Mouse (Mus musculus) hindbrain, embryonic 10.5 days (tissue): ENCODE results near the gene Ppp2r5e. TPM values are rescaled to one million over a fixed set of nuclear protein-coding genes. Genes with fewer than 3 reads are reported as not detected.

Experiments
- DNase-seq: peaks from one replicate; pipeline ENCODE4 v3.0.0-alpha.2; 2017; ENCODE audit warnings: low spot score
- H3K27ac ChIP-seq: fragments of 300-500 bp; sonication (generic); 2 replicates; pipeline ENCODE4 v1.5.1; 2016; ENCODE audit warnings: mild to moderate bottlenecking, moderate library complexity
- H3K27me3 ChIP-seq: fragments of 300-500 bp; sonication (generic); 2 replicates; pipeline ENCODE4 v1.6.1; 2016; ENCODE audit warnings: mild to moderate bottlenecking; ENCODE audit not compliant: poor library complexity, insufficient read depth, severe bottlenecking
- H3K36me3 ChIP-seq: fragments of 300-500 bp; sonication (generic); 2 replicates; pipeline ENCODE4 v1.6.1; 2016; ENCODE audit warnings: mild to moderate bottlenecking, moderate library complexity
- H3K4me1 ChIP-seq: fragments of 300-500 bp; sonication (generic); replicated peaks from 2 replicates; pipeline ENCODE4 v1.6.1; 2016; ENCODE audit warnings: mild to moderate bottlenecking
- H3K4me3 ChIP-seq: fragments of 300-500 bp; sonication (generic); 2 replicates; pipeline ENCODE4 v1.5.1; 2016; ENCODE audit warnings: mild to moderate bottlenecking, moderate library complexity
- H3K9me3 ChIP-seq: fragments of 300-500 bp; sonication (generic); 2 replicates; pipeline ENCODE4 v1.6.1; 2016; ENCODE audit warnings: mild to moderate bottlenecking, moderate library complexity
- WGBS: fragments of 180-500 bp; shearing (Covaris S2); methylation state at CpG from one replicate; pipeline ENCODE4 v1.1.7; 2016; 5-methylcytosine and 5-hydroxymethylcytosine counted together
- polyA plus RNA-seq: library from polyadenylated mRNA; unstranded; fragments of >200 nt; fragmentation: Nextera tagmentation; extraction: Ambion mirVana; gene quantifications from 2 replicates; pipeline ENCODE4 v1.2.1, GENCODE M21; 2016

Ppp2r5e gene
- 14.2 and 14.3 TPM in 2 replicates for polyA plus RNA-seq

DNA sequence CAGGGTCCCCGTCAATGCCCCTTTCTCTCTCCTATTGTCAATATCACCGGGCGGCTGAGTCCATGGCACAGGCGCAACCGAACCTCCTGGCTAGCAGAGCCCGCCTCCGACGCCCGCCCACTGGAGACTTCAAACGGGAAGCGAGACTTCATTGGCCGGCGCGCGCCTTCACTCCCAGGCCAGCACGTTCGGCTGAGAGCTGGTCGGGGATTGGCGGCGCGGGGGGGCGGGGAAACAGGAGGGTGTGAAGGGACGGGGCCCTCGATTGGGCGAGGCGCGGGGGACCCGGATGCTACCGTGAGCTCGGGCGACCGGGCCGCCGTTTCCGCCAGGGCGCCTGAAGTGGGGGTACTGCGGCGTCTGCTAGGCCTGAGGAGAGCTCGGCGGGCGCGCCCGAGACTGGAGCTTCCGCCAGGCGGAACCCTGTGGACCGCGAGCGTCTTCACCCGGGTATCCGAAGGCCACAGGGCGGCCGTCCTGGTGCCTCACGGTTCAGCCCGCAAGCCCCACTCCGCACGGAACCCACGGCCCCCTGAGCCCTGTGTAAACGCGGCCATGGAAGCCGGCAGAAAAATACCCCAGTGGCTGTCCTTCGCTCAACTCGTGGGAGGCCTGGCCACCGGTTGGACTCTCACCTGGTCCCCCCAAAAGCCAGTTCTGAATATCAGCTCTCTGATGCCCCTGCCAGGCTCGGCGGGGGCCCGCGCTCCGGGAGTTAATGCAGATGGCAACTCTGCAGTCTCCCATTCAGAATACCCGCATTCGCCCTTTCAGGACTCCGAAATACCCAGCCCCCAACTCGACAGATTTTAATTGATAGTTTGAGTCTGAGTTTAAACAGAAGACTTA lies at the start of gene Ppp2r5e:
Ppp2r5e (minus strand) TSS at position 92 of the 849 bp plus-strand sequence.
- peak within 1 kb of the TSS; percentile 97 for H3K27ac ChIP-seq
- WGBS = under 1% methylated on average over 72 of the region's 72 CpGs
- no peaks in the 10 kb centered on the region for H3K9me3 ChIP-seq
- peak within 1 kb of the TSS; percentile 94 for H3K4me3 ChIP-seq
- peaks cover 21% of the 10 kb centered on the region for H3K36me3 ChIP-seq
- H3K27me3 ChIP-seq = no peaks in the 10 kb centered on the region
- peaks cover 25% of the 10 kb centered on the region for H3K4me1 ChIP-seq
- DNase-seq = peak; percentile 100

DNA sequence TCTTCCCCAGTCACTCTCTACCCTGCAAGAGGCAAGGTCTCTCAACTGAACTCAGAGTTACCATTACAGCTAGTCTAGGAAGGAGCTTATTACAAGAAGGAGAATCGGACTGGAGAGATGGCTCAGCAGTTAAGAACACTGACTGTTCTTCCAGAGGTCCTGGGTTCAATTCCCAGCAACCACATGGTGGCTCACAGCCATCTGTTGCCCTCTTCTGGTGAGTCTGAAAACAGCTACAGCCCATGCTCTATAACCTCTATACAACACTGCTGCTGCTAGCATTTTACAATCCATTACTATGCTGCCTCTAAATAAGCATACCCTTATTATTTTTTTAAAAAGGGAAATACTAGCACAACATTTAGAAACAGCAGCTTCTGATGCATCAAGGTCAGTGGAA lies 49.7 kb upstream of the Ppp2r5e start:
- no peaks in the 10 kb centered on the region for H3K9me3 ChIP-seq
- DNase-seq = no peak
- WGBS = 77% methylated on average over 1 of the region's 1 CpGs
- 0 out of 2 replicates have a peak, but pooled peaks cover 7% of the 10 kb centered on the region for H3K36me3 ChIP-seq
- no peak overlapping the region for H3K4me3 ChIP-seq
- peaks cover 10% of the 10 kb centered on the region; the same call in 1 of the 2 replicates for H3K4me1 ChIP-seq
- H3K27ac ChIP-seq = no peak overlapping the region
- H3K27me3 ChIP-seq = no peaks in the 10 kb centered on the region

DNA sequence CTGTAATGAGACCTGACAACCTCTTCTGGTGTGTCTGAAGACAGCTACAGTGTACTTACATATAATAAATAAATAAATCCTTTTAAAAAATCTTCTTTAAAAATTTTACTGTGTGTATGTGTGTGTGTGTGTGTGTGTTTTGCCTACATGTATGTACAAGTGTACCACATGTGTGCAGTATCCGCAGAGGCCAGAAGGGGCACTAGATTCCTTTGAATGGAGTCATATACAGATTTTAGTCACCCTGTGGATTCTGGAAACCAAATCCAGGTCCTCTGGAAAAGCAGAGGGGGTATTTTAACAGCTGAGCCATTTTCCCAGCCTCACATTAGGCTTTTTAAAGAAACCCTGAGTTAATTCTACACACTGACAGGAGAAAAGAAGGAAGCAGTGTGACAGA lies 45.7 kb upstream of the Ppp2r5e start:
- no peaks in the 10 kb centered on the region for H3K36me3 ChIP-seq
- WGBS = 98% methylated on average over 1 of the region's 1 CpGs
- no peak for DNase-seq
- H3K27me3 ChIP-seq = no peaks in the 10 kb centered on the region
- no peak overlapping the region for H3K27ac ChIP-seq
- H3K4me3 ChIP-seq = no peak overlapping the region
- H3K4me1 ChIP-seq = no peaks in the 10 kb centered on the region
- no peaks in the 10 kb centered on the region for H3K9me3 ChIP-seq

DNA sequence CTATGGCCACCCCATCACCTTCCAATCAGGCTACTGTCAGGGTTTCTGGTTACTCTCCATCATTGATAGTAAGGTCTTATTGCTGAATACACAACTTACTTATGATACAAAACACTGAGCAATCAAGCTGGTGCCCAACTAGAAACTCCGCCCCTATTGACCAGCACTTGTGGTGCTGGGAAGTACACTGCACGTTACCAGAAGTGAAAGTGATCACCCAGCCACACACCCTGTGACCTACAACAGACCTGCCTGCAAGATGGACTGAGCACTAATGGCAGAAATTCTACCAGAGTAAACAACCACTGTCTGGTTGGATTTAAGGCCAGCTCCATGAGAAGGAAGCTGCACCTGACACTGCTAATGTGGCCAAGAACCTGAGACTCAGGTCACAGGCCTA lies 42.3 kb upstream of the Ppp2r5e start:
- Histone ChIP-seq H3K27ac (no peak overlapping the region), H3K9me3 (no peaks in the 10 kb centered on the region), H3K4me1 (no peaks in the 10 kb centered on the region), H3K36me3 (peaks cover under 1% of the 10 kb centered on the region; the same call in 1 of the 2 replicates), H3K27me3 (no peaks in the 10 kb centered on the region), H3K4me3 (no peak overlapping the region)
- no peak for DNase-seq
- 91% methylated on average over 2 of the region's 2 CpGs for WGBS

DNA sequence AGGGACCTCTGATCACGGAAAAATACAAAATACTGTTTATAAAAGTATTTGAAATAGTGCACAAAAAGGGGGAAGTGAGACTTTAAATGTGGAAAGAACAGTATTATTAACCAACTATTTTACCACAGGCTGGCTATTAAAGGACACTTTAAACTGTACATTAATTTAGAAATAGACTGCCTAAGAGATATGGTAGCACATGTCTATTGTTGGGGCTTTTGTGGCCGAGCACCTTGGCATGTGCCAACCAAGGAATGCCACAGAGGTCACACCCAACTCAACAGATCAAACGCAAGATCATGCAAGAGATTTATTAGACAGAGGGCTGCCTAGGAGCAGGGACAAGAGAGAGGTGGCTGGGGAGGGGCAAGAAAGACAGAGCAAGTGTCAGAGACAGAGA lies 41.1 kb upstream of the Ppp2r5e start:
- 83% methylated on average over 3 of the region's 3 CpGs for WGBS

DNA sequence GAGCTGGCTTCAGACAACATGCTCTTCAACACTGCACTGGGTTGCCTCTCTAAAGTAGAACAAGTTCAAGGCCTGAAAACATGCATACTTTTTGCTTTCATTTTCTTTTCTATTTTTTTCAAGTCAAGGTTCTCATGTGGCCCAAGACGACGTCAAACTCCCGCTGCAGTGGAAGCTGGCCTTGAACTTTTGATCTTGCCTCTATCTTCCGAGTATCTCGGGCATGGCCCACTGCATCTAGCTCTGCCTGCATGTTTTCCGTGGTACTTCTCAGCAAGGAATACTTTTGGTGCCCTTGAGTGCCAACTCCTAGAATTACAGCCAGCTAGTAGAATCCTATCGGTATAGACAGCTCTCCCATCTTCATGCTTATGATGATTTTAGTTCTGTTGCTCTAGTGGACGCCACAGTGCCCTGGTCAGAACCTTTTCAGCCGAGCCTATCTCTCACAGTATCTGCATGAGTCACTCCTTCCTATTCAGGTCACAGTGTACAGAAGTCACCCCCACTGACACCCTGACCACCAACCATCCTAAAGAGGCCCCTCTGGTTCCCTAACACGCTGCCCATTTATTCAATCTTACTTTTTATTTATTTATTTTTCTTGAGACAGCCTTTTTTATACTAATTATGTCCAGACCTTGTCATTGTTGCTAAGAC lies 39.9 kb upstream of the Ppp2r5e start:
- WGBS = 90% methylated on average over 10 of the region's 10 CpGs
- Histone ChIP-seq H3K27me3 (no peaks in the 10 kb centered on the region), H3K36me3 (peaks cover 17% of the 10 kb centered on the region), H3K9me3 (no peaks in the 10 kb centered on the region), H3K4me1 (no peaks in the 10 kb centered on the region), H3K27ac (no peak overlapping the region), H3K4me3 (no peak overlapping the region)
- DNase-seq = no peak

More for the DNA sequence above, 41.1 kb upstream of the Ppp2r5e start:
- DNase-seq = no peak
- Histone ChIP-seq H3K4me1 (no peaks in the 10 kb centered on the region), H3K27me3 (no peaks in the 10 kb centered on the region), H3K4me3 (no peak overlapping the region), H3K9me3 (no peaks in the 10 kb centered on the region), H3K27ac (no peak overlapping the region), H3K36me3 (peaks cover 13% of the 10 kb centered on the region)

DNA sequence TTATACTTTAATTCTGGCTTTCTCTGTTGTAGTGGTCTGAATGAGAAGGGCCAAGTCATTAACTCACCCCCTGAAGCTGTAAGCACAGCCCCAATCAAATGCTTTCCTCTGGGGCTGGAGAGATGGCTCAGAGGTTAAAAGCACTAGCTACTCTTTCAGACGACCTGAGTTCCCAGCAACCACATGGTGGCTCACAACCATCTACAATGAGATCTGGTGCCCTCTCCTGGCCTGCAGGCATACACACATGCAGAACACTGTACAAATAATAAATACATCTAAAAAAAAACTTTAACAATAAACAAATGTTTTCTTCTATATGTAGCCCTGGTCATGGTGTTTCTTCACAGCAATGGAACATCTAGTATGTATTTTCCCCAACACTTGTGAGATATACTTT lies 33.6 kb upstream of the Ppp2r5e start:
- Histone ChIP-seq H3K4me3 (no peak overlapping the region), H3K27ac (no peak overlapping the region), H3K9me3 (no peaks in the 10 kb centered on the region), H3K27me3 (no peaks in the 10 kb centered on the region), H3K4me1 (no peaks in the 10 kb centered on the region), H3K36me3 (peaks cover 20% of the 10 kb centered on the region)
- DNase-seq = no peak
- WGBS = 56% methylated on average over 1 of the region's 1 CpGs

DNA sequence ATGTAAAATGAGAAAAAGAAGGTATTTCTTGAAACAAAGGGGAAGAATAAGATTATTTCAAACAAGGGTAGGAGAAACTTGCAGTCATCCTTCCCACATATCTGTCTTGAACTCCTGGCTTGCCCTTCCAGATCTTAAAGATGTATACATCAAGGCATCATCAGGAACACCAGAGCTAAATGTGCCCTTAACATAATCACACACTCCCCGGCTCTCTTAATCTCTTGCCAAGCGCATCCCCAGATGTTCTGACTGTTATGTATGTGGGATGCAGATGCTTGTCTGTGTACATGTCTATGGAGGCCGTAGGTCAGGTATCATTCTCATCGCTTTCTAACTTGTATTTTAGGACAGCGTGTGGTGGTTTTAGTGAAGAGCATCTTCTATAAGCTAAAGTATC lies 27.2 kb upstream of the Ppp2r5e start:
- Histone ChIP-seq H3K36me3 (no peaks in the 10 kb centered on the region), H3K27me3 (no peaks in the 10 kb centered on the region), H3K27ac (no peak overlapping the region), H3K9me3 (no peaks in the 10 kb centered on the region), H3K4me1 (no peaks in the 10 kb centered on the region), H3K4me3 (no peak overlapping the region)
- WGBS = 91% methylated on average over 5 of the region's 5 CpGs
- DNase-seq = no peak

DNA sequence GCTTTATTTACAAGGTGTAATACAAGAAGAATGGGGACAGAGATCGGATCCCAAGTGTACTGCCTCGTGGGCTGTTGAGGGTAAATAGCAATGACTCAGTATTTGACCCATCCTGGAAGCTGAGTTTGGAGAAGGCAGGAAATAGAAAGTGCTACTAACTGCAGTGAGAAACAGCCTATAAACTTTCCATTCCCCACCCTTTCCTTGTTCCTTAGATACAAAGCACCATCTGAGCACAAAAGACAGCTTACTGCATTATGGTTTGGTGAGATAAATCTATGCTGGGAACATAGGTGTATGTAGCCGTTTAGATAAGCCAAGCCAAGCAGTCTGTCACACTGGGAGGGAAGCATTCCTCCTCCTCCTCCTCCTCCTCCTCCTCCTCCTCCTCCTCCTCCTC lies 26.8 kb upstream of the Ppp2r5e start:
- Histone ChIP-seq H3K4me1 (no peaks in the 10 kb centered on the region), H3K27ac (no peak overlapping the region), H3K27me3 (no peaks in the 10 kb centered on the region), H3K9me3 (no peaks in the 10 kb centered on the region), H3K4me3 (no peak overlapping the region), H3K36me3 (no peaks in the 10 kb centered on the region)
- WGBS = 78% methylated on average over 3 of the region's 3 CpGs
- no peak for DNase-seq

DNA sequence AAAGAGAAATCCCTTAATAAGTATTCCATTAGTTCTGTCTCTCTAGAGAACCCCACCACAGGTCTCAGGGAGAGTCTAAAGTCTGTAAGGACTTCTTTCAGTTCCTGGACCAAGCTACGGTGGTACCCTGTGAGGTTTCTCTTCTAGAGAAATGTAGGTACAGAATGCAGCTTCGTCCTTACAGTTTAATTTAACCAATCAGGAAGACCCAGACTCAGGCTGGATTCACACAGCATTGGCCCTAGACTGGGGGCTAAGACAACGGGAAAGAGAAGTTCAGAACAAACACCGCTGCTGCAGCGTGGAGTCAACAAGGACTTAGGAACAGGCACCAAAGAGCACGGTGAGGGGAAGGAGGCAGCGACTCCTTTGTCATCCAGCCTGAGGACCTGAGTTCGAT lies 20.8 kb upstream of the Ppp2r5e start:
- Histone ChIP-seq H3K27me3 (no peaks in the 10 kb centered on the region), H3K36me3 (no peaks in the 10 kb centered on the region), H3K27ac (no peak overlapping the region), H3K4me1 (peaks cover 7% of the 10 kb centered on the region), H3K4me3 (no peak overlapping the region), H3K9me3 (no peaks in the 10 kb centered on the region)
- DNase-seq = no peak
- WGBS = 63% methylated on average over 8 of the region's 8 CpGs

DNA sequence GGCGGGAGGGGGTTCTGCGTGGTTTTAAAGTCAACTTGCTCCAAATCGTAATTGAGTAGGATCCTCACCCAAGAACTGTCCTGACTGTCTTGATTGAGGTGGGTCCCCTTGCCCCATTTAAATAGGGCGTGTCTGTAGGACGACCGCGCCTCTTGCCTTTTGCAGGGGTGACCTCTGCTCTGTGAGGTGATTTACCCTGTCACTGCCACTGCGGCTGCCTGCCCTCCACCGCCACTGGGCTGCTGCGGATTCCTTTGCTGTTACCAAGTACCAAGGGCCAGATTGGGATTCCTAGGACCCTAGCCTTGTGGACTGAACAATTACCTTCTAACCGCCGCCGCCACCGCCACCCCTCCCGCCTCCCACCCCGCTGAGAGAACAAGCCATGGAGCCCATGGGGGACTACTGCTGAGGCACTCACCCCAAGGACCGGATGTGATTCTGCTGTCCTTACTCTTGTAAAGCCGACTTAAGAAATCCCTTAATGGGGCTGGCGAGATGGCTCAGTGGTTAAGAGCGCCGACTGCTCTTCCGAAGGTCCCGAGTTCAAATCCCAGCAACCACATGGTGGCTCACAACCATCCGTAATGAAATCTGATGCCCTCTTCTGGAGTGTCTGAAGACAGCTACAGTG lies 20.2 kb upstream of the Ppp2r5e start:
- DNase-seq = peak; percentile 37
- peaks cover 7% of the 10 kb centered on the region for H3K4me1 ChIP-seq
- H3K9me3 ChIP-seq = no peaks in the 10 kb centered on the region
- H3K27me3 ChIP-seq = no peaks in the 10 kb centered on the region
- no peaks in the 10 kb centered on the region for H3K36me3 ChIP-seq
- peak overlapping the region; percentile 38 for H3K4me3 ChIP-seq
- 0 out of 2 replicates have a peak overlapping the region, but pooled peaks have one; percentile 6 for H3K27ac ChIP-seq
- 7% methylated on average over 24 of the region's 24 CpGs for WGBS

DNA sequence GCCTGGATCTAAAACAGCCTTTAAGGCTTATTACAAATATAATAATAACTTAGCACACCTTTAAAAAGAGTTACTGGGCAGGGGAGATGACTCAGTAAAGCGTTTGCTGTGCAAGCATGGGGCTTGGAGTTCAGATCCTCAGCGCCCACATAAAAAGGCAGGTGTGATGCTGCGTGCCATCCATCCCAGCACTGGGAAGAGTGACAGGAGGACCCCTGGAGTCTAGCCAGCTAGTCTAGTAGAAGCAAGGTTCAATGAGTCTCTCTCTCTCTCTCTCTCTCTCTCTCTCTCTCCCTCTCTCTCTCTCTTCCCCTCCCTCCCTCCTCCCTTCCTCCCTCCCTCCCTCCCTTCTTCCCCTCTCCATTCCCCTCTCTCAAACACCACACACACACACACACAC lies 19.5 kb upstream of the Ppp2r5e start:
- 52% methylated on average over 3 of the region's 3 CpGs for WGBS
- Histone ChIP-seq H3K4me1 (peaks cover 7% of the 10 kb centered on the region), H3K27me3 (no peaks in the 10 kb centered on the region), H3K9me3 (no peaks in the 10 kb centered on the region), H3K4me3 (no peak overlapping the region), H3K27ac (no peak overlapping the region), H3K36me3 (no peaks in the 10 kb centered on the region)
- DNase-seq = no peak

DNA sequence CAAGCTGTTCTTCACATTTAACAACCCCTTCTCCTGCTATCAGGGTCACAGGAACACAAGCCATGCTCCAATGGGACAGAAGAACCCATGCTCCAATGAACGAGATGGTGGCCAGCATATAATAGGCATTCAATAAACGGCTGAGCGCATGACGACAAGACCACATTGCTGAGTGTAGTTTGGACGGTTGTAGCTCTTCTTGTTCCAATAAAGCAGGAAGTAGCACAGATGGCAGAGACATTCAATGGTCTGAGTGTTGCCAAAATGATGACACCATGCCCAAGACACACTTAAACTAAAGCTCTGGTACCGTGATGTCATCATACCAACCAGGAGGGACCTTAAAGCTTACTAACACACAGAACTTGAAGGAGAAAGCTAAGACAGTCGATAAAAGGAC lies 16.7 kb upstream of the Ppp2r5e start:
- H3K4me1 ChIP-seq = peaks cover 7% of the 10 kb centered on the region
- WGBS = 87% methylated on average over 7 of the region's 7 CpGs
- no peaks in the 10 kb centered on the region for H3K36me3 ChIP-seq
- no peak overlapping the region for H3K27ac ChIP-seq
- H3K4me3 ChIP-seq = no peak overlapping the region
- no peaks in the 10 kb centered on the region for H3K9me3 ChIP-seq
- no peaks in the 10 kb centered on the region for H3K27me3 ChIP-seq
- no peak for DNase-seq
